Mouse (Mus musculus) stomach, embryonic 16.5 days (tissue): ENCODE measurements around the gene Fam214a. TPM values are rescaled to one million over a fixed set of nuclear protein-coding genes. Genes with fewer than 3 reads are reported as not detected.

Experiments used
- ATAC-seq: fragments of 200-750 bp; cut with Nextera tagmentation; 2 replicates; pipeline ENCODE4 v1.8.0; 2017; ENCODE audit warnings: moderate number of reproducible peaks, moderate TSS enrichment; ENCODE audit not compliant: insufficient read depth, low FRiP score
- H3K27ac ChIP-seq: fragments of 300-500 bp; sonication (generic); 2 replicates; pipeline ENCODE4 v1.5.1; 2014; ENCODE audit warnings: low read length
- H3K27me3 ChIP-seq: fragments of 300-500 bp; sonication (generic); 2 replicates; pipeline ENCODE4 v1.6.1; 2014; ENCODE audit warnings: low read length, control low read depth, mixed read lengths; ENCODE audit not compliant: control insufficient read depth, insufficient read depth
- H3K36me3 ChIP-seq: fragments of 300-500 bp; sonication (generic); 2 replicates; pipeline ENCODE4 v1.6.1; 2014; ENCODE audit warnings: low read length; ENCODE audit not compliant: control insufficient read depth, insufficient read depth
- H3K4me1 ChIP-seq: fragments of 300-500 bp; sonication (generic); 2 replicates; pipeline ENCODE4 v1.6.1; 2014; ENCODE audit warnings: low read length, control low read depth, mixed read lengths; ENCODE audit not compliant: control insufficient read depth, insufficient read depth
- H3K4me2 ChIP-seq: fragments of 300-500 bp; sonication (generic); 2 replicates; pipeline ENCODE4 v1.6.1; 2014; ENCODE audit warnings: low read depth, low read length, mixed read lengths
- H3K4me3 ChIP-seq: fragments of 300-500 bp; sonication (generic); replicated peaks from 2 replicates; pipeline ENCODE4 v1.5.1; 2014; ENCODE audit warnings: mild to moderate bottlenecking, low read length
- H3K9ac ChIP-seq: fragments of 300-500 bp; sonication (generic); 2 replicates; pipeline ENCODE4 v1.6.1; 2014; ENCODE audit warnings: low read length
- H3K9me3 ChIP-seq: fragments of 300-500 bp; sonication (generic); replicated peaks from 2 replicates; pipeline ENCODE4 v1.6.1; 2016; ENCODE audit warnings: low read length, control low read depth; ENCODE audit not compliant: control insufficient read depth
- WGBS: fragments of 180-500 bp; shearing (Covaris S2); extraction: QIAGEN DNeasy Blood & Tissue Kit; methylation state at CpG from one replicate; pipeline ENCODE4 v1.1.7; 2014; 5-methylcytosine and 5-hydroxymethylcytosine counted together
- polyA plus RNA-seq: library from polyadenylated mRNA; unstranded; fragments of >200 nt; fragmentation: Nextera tagmentation; extraction: Ambion mirVana; gene quantifications from 2 replicates; pipeline ENCODE4 v1.2.1, GENCODE M21; 2015

The Fam214a gene
- polyA plus RNA-seq, 1 experiment from 2014 or later, result 10.0 TPM

- 0 out of 2 replicates have a peak, but pooled peaks cover 6% of the 10 kb centered on the region for H3K4me1 ChIP-seq
- ATAC-seq, result no peak
- H3K27me3 ChIP-seq, result no peaks in the 10 kb centered on the region
- no peak overlapping the region for H3K9ac ChIP-seq
- no peaks in the 10 kb centered on the region for H3K36me3 ChIP-seq
- no peak overlapping the region for H3K4me3 ChIP-seq
- 80% methylated on average over 3 of the region's 3 CpGs for WGBS
- no peak overlapping the region for H3K4me2 ChIP-seq
- H3K9me3 ChIP-seq, result no peaks in the 10 kb centered on the region
- H3K27ac ChIP-seq, result no peak overlapping the region
Measured at GRCm38 (mm10) chr9:74937761-74938160, 14.9 kb upstream of the Fam214a start.

- no peak overlapping the region for H3K4me3 ChIP-seq
- no peak overlapping the region for H3K9ac ChIP-seq
- H3K9me3 ChIP-seq, result no peaks in the 10 kb centered on the region
- no peak overlapping the region for H3K27ac ChIP-seq
- no peak; the same call in 1 of the 2 replicates for ATAC-seq
- H3K27me3 ChIP-seq, result no peaks in the 10 kb centered on the region
- no peaks in the 10 kb centered on the region for H3K36me3 ChIP-seq
- no peak overlapping the region for H3K4me2 ChIP-seq
- 57% methylated on average over 12 of the region's 12 CpGs for WGBS
- H3K4me1 ChIP-seq, result 0 out of 2 replicates have a peak, but pooled peaks cover 6% of the 10 kb centered on the region
Measured at GRCm38 (mm10) chr9:74938670-74939534, 13.8 kb upstream of the Fam214a start.

GRCm38 (mm10) chr9:74946713-74947402 is 5.8 kb upstream of the Fam214a start:
- Histone ChIP-seq H3K9ac (no peak overlapping the region), H3K36me3 (no peaks in the 10 kb centered on the region), H3K9me3 (no peaks in the 10 kb centered on the region), H3K4me2 (no peak overlapping the region), H3K27ac (no peak overlapping the region), H3K27me3 (no peaks in the 10 kb centered on the region), H3K4me3 (no peak overlapping the region), H3K4me1 (no peaks in the 10 kb centered on the region)
- no peak for ATAC-seq
- WGBS, result 85% methylated on average over 8 of the region's 8 CpGs

- H3K27me3 ChIP-seq, result no peaks in the 10 kb centered on the region
- no peaks in the 10 kb centered on the region for H3K9me3 ChIP-seq
- H3K36me3 ChIP-seq, result no peaks in the 10 kb centered on the region
- H3K4me3 ChIP-seq, result no peak overlapping the region
- H3K4me1 ChIP-seq, result peaks cover 12% of the 10 kb centered on the region
- 32% methylated on average over 3 of the region's 3 CpGs for WGBS
- no peak for ATAC-seq
- H3K27ac ChIP-seq, result no peak overlapping the region
- H3K9ac ChIP-seq, result no peak overlapping the region
- no peak overlapping the region for H3K4me2 ChIP-seq
Measured at GRCm38 (mm10) chr9:74951491-74951890, 1.2 kb upstream of the Fam214a start.

- Histone ChIP-seq H3K36me3 (no peaks in the 10 kb centered on the region), H3K9ac (peak overlapping the region; percentile 40; the same call in 1 of the 2 replicates), H3K4me1 (peaks cover 12% of the 10 kb centered on the region), H3K9me3 (no peaks in the 10 kb centered on the region), H3K4me2 (peak overlapping the region; percentile 59), H3K27me3 (no peaks in the 10 kb centered on the region), H3K4me3 (peak overlapping the region; percentile 80), H3K27ac (peak overlapping the region; percentile 92)
- 43% methylated on average over 5 of the region's 5 CpGs for WGBS
- no peak for ATAC-seq
Measured at GRCm38 (mm10) chr9:74952106-74952505, 578 bp upstream of the Fam214a start.

- H3K4me2 ChIP-seq, result peak overlapping the region; percentile 59
- peak; percentile 74 for ATAC-seq
- H3K27ac ChIP-seq, result peak overlapping the region; percentile 92
- H3K36me3 ChIP-seq, result no peaks in the 10 kb centered on the region
- no peaks in the 10 kb centered on the region for H3K9me3 ChIP-seq
- peak overlapping the region; percentile 80 for H3K4me3 ChIP-seq
- no peaks in the 10 kb centered on the region for H3K27me3 ChIP-seq
- H3K4me1 ChIP-seq, result peaks cover 12% of the 10 kb centered on the region
- 3% methylated on average over 31 of the region's 31 CpGs for WGBS
- H3K9ac ChIP-seq, result peak overlapping the region; percentile 80
Measured at GRCm38 (mm10) chr9:74953265-74953958, 728 bp downstream of the Fam214a start.

GRCm38 (mm10) chr9:74953959-74954279 is 1.2 kb downstream of the Fam214a start:
- Histone ChIP-seq H3K27ac (peak overlapping the region; percentile 92; the same call in 1 of the 2 replicates), H3K27me3 (no peaks in the 10 kb centered on the region), H3K36me3 (no peaks in the 10 kb centered on the region), H3K4me1 (peaks cover 12% of the 10 kb centered on the region), H3K9me3 (no peaks in the 10 kb centered on the region), H3K4me2 (peak overlapping the region; percentile 59), H3K9ac (peak overlapping the region; percentile 80), H3K4me3 (peak overlapping the region; percentile 80)
- no peak for ATAC-seq
- WGBS, result 41% methylated on average over 2 of the region's 2 CpGs

- H3K27me3 ChIP-seq, result no peaks in the 10 kb centered on the region
- ATAC-seq, result no peak
- H3K36me3 ChIP-seq, result no peaks in the 10 kb centered on the region
- no peak overlapping the region for H3K4me3 ChIP-seq
- no peaks in the 10 kb centered on the region for H3K9me3 ChIP-seq
- H3K9ac ChIP-seq, result no peak overlapping the region
- 77% methylated on average over 2 of the region's 2 CpGs for WGBS
- peak overlapping the region; percentile 59; the same call in 1 of the 2 replicates for H3K4me2 ChIP-seq
- H3K4me1 ChIP-seq, result peaks cover 12% of the 10 kb centered on the region
- no peak overlapping the region for H3K27ac ChIP-seq
Measured at GRCm38 (mm10) chr9:74954387-74954786, 1.7 kb downstream of the Fam214a start.

- H3K4me1 ChIP-seq, result no peaks in the 10 kb centered on the region
- H3K27me3 ChIP-seq, result no peaks in the 10 kb centered on the region
- H3K9ac ChIP-seq, result no peak overlapping the region
- WGBS, result 71% methylated on average over 6 of the region's 6 CpGs
- no peak overlapping the region for H3K4me2 ChIP-seq
- H3K36me3 ChIP-seq, result no peaks in the 10 kb centered on the region
- ATAC-seq, result no peak
- H3K27ac ChIP-seq, result no peak overlapping the region
- H3K4me3 ChIP-seq, result no peak overlapping the region
- H3K9me3 ChIP-seq, result no peaks in the 10 kb centered on the region
Measured at GRCm38 (mm10) chr9:74960630-74961029, 7.9 kb downstream of the Fam214a start.
